Mouse (Mus musculus): Measurements from ENCODE around the gene Stx18. TPM values are rescaled to one million over a fixed set of nuclear protein-coding genes. Genes with fewer than 3 reads are reported as not detected.

Stx18 gene
- total and polyA plus RNA-seq, 2 experiments from 2014 or later: 25.2 to 31.8 TPM

DNA sequence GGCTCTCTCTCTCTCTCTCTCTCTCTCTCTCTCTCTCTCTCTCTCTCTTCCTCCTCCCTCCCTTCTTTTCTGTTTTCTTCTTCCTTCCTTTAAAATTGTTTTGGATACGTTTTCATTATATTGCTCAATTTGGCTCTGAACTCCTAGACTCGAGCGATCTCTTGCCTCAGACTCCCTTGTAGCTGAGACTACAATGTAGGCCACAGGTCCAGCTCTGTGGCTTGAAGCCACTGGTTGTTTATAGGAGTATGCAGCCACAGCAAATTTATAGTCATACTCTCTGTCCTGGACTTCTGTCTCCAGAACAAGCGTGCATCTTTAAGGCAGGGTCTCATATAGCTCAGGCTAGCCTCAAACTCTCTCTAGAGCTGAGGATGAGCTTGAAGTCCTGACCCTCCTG lies 29.5 kb upstream of the Stx18 start:
- Histone ChIP-seq H3K27me3 (ENCODE audit: insufficient read depth, low read length) (no peaks in the 10 kb centered on the region), H3K27ac (no peak overlapping the region), H3K36me3 (ENCODE audit: insufficient read depth, low read length) (no peaks in the 10 kb centered on the region), H3K4me2 (ENCODE audit: low read depth, low read length) (no peak overlapping the region), H3K9me3 (ENCODE audit: low read length) (no peaks in the 10 kb centered on the region), H3K4me1 (ENCODE audit: insufficient read depth, low read length) (no peaks in the 10 kb centered on the region), H3K4me3 (ENCODE audit: low read length) (no peak overlapping the region), H3K9ac (replicated peaks; ENCODE audit: low read length) (no peak overlapping the region)
- TF ChIP-seq CTCF (IDR thresholded peaks at IDR 0.05; ENCODE audit: low read depth): no peak
- ATAC-seq (no peak), DNase-seq (ENCODE audit: low spot score) (no peak)
- 91% methylated on average over 4 of the region's 4 CpGs for WGBS

DNA sequence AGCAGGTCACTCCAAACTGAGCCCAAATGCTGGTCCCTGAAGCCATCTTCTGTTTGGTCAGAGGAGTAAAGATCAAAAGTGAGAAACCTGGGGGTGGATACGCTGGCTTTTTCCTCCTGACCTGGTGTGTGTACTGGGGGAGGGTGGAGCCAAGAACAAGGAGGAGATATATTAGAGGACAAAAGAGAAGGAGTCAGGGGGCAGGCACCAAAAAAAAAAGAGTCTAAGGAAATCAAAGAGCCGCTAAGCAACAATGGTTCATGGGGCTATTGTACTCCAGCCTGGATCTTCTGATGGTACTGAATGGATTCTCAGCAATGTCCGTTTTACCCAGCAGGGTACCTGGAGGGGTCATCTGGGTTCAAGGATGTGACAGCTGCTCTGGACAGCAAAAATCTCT lies 23.6 kb upstream of the Stx18 start:
- no peak overlapping the region for H3K4me2 ChIP-seq (ENCODE audit: low read depth, low read length)
- no peak for ATAC-seq
- no peaks in the 10 kb centered on the region for H3K9me3 ChIP-seq (ENCODE audit: low read length)
- no peaks in the 10 kb centered on the region for H3K4me1 ChIP-seq (ENCODE audit: insufficient read depth, low read length)
- H3K9ac ChIP-seq (replicated peaks; ENCODE audit: low read length): no peak overlapping the region
- H3K36me3 ChIP-seq (ENCODE audit: insufficient read depth, low read length): no peaks in the 10 kb centered on the region
- no peak overlapping the region for H3K27ac ChIP-seq
- 19% methylated on average over 3 of the region's 3 CpGs for WGBS
- no peaks in the 10 kb centered on the region for H3K27me3 ChIP-seq (ENCODE audit: insufficient read depth, low read length)
- DNase-seq (ENCODE audit: low spot score): no peak
- no peak for TF ChIP-seq CTCF (IDR thresholded peaks at IDR 0.05; ENCODE audit: low read depth)
- no peak overlapping the region for H3K4me3 ChIP-seq (ENCODE audit: low read length)

DNA sequence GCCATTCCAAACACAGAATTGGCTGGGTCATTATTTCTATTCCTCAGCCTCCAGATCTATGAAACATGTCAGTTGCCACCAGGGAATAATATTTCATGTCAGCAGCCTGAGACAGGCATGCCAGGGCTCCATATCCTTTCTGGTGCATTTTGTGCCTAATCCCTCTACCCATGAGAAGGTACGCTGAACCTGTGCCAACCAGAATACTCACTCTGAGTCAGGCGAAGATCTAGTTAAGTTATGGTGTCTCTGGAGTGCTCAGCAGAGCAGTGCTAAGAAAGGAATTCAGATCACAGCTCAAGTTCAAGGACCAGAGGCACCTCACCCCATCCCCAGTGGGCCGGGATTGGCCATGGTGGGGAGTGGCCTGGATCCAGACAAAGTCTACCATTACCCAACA lies 21.6 kb upstream of the Stx18 start:
- no peaks in the 10 kb centered on the region for H3K36me3 ChIP-seq (ENCODE audit: insufficient read depth, low read length)
- H3K27me3 ChIP-seq (ENCODE audit: insufficient read depth, low read length): no peaks in the 10 kb centered on the region
- no peaks in the 10 kb centered on the region for H3K9me3 ChIP-seq (ENCODE audit: low read length)
- H3K4me2 ChIP-seq (ENCODE audit: low read depth, low read length): no peak overlapping the region
- H3K9ac ChIP-seq (replicated peaks; ENCODE audit: low read length): no peak overlapping the region
- WGBS: 87% methylated on average over 3 of the region's 3 CpGs
- DNase-seq (ENCODE audit: low spot score) (no peak), ATAC-seq (no peak)
- no peaks in the 10 kb centered on the region for H3K4me1 ChIP-seq (ENCODE audit: insufficient read depth, low read length)
- no peak overlapping the region for H3K27ac ChIP-seq
- no peak overlapping the region for H3K4me3 ChIP-seq (ENCODE audit: low read length)
- TF ChIP-seq CTCF (IDR thresholded peaks at IDR 0.05; ENCODE audit: low read depth): no peak

DNA sequence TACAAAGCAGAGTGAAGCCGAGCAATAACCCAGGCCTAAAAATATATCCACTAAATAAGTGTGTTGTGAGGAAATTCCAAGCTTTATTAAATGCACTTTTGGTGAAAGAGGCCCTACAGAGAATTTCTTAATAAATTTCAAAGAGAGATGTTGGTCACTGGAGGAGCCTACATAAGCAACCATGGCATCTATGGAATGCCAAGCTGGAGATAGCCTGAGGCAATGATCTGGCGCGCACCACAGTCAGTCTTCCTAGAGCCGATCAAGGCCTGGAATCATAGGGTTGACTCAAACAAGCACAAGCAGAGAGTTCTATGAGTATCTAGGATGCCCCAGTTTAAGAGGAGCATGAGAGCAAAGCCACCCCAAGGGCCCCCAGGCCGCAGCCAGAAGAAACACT lies 10.9 kb upstream of the Stx18 start:
- WGBS: 90% methylated on average over 5 of the region's 5 CpGs
- H3K9ac ChIP-seq (replicated peaks; ENCODE audit: low read length): no peak overlapping the region
- ATAC-seq (no peak), DNase-seq (ENCODE audit: low spot score) (no peak)
- no peaks in the 10 kb centered on the region for H3K36me3 ChIP-seq (ENCODE audit: insufficient read depth, low read length)
- no peak for TF ChIP-seq CTCF (IDR thresholded peaks at IDR 0.05; ENCODE audit: low read depth)
- no peaks in the 10 kb centered on the region for H3K27me3 ChIP-seq (ENCODE audit: insufficient read depth, low read length)
- H3K4me2 ChIP-seq (ENCODE audit: low read depth, low read length): no peak overlapping the region
- no peak overlapping the region for H3K27ac ChIP-seq
- no peak overlapping the region for H3K4me3 ChIP-seq (ENCODE audit: low read length)
- no peaks in the 10 kb centered on the region for H3K9me3 ChIP-seq (ENCODE audit: low read length)
- H3K4me1 ChIP-seq (ENCODE audit: insufficient read depth, low read length): no peaks in the 10 kb centered on the region

DNA sequence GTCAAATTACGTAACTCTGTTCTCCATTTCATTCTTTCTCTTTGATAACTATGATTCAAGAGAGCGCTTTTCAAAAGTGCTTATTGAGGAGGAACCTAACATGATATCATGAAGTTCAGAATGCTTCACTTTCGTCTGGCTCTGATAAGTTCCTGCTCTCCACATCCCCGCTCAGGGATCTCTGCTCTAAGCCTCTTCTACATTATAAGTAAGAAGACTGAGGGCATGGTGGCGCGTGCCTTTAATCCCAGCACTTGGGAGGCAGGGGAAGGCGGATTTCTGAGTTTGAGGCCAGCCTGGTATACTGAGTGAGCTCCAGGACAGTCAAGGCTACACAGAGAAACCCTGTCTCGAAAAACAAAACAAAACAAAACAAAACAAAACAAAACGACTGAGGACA lies 268 bp upstream of the Stx18 start:
- H3K4me2 ChIP-seq (ENCODE audit: low read depth, low read length): peak overlapping the region; percentile 75
- H3K4me3 ChIP-seq (ENCODE audit: low read length): peak overlapping the region; percentile 95
- H3K9me3 ChIP-seq (ENCODE audit: low read length): no peaks in the 10 kb centered on the region
- no peak for DNase-seq (ENCODE audit: low spot score)
- no peak for ATAC-seq
- 17% methylated on average over 9 of the region's 9 CpGs for whole genome bisulfite sequencing
- peak overlapping the region; percentile 83; the same call in 1 of the 2 replicates for H3K9ac ChIP-seq (replicated peaks; ENCODE audit: low read length)
- H3K36me3 ChIP-seq (ENCODE audit: insufficient read depth, low read length): no peaks in the 10 kb centered on the region
- H3K27me3 ChIP-seq (ENCODE audit: insufficient read depth, low read length): no peaks in the 10 kb centered on the region
- TF ChIP-seq CTCF (IDR thresholded peaks at IDR 0.05; ENCODE audit: low read depth): no peak
- H3K27ac ChIP-seq: no peak overlapping the region
- H3K4me1 ChIP-seq (ENCODE audit: insufficient read depth, low read length): no peaks in the 10 kb centered on the region

DNA sequence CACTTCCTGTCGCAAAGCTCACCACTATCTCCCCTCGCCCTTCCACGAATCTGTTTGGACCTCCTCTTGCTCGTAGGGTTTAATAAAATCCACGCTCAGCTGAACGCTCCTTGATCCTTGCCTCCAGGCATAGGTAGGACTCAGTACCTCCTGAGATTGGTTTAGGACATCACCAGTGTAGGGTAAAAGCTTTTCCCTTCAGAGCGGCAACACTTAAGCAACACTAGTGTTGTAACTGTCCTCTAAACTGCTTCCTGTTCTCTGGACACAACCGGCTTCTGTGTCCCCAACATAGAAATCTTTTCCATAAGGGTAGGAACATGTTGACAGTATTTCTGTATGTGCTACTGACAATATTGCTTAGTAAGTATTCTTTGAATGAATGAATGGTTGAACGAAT lies 1.3 kb downstream of the Stx18 start:
- peak overlapping the region; percentile 85; the same call in 1 of the 2 replicates for H3K27ac ChIP-seq

DNA sequence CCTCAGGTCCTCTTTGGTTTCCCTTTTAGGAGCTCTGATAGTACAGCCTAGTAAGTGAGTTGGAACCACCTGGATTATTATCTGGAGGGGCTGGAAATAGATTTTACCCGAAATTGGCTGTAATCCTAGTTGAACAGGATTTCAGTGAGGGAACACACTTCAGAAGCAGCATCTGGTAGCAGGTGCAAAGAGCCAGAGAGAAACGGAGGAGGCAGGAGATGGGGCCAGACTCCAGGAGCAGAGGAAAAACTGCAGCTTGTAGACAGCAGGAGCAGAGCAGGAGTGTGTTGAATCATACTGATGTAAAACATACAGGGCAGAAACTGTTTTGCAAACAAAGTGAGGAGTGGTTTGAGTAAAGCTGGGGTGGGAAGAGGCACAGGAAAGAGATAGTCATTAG lies 6.4 kb downstream of the Stx18 start:
- Histone ChIP-seq H3K4me2 (ENCODE audit: low read depth, low read length) (no peak overlapping the region), H3K27me3 (ENCODE audit: insufficient read depth, low read length) (no peaks in the 10 kb centered on the region), H3K27ac (no peak overlapping the region), H3K36me3 (ENCODE audit: insufficient read depth, low read length) (no peaks in the 10 kb centered on the region), H3K9ac (replicated peaks; ENCODE audit: low read length) (no peak overlapping the region), H3K9me3 (ENCODE audit: low read length) (no peaks in the 10 kb centered on the region), H3K4me3 (ENCODE audit: low read length) (no peak overlapping the region), H3K4me1 (ENCODE audit: insufficient read depth, low read length) (no peaks in the 10 kb centered on the region)
- ATAC-seq: no peak
- TF ChIP-seq CTCF (IDR thresholded peaks at IDR 0.05; ENCODE audit: low read depth): no peak
- no peak for DNase-seq (ENCODE audit: low spot score)
- WGBS: 70% methylated on average over 2 of the region's 2 CpGs

More for the DNA sequence above, 1.3 kb downstream of the Stx18 start:
- H3K9me3 ChIP-seq (ENCODE audit: low read length): no peaks in the 10 kb centered on the region
- no peak for TF ChIP-seq CTCF (IDR thresholded peaks at IDR 0.05; ENCODE audit: low read depth)
- peak overlapping the region; percentile 95 for H3K4me3 ChIP-seq (ENCODE audit: low read length)
- no peak for DNase-seq (ENCODE audit: low spot score)
- 0 out of 2 replicates have a peak, but pooled peaks have one; percentile 11 for ATAC-seq
- H3K27me3 ChIP-seq (ENCODE audit: insufficient read depth, low read length): no peaks in the 10 kb centered on the region
- no peaks in the 10 kb centered on the region for H3K4me1 ChIP-seq (ENCODE audit: insufficient read depth, low read length)
- no peaks in the 10 kb centered on the region for H3K36me3 ChIP-seq (ENCODE audit: insufficient read depth, low read length)
- H3K9ac ChIP-seq (replicated peaks; ENCODE audit: low read length): peak overlapping the region; percentile 83
- peak overlapping the region; percentile 75 for H3K4me2 ChIP-seq (ENCODE audit: low read depth, low read length)
- WGBS: 26% methylated on average over 9 of the region's 9 CpGs
